Mouse (Mus musculus): ENCODE data around the gene Gbp9. TPM values are rescaled to one million over a fixed set of nuclear protein-coding genes. Genes with fewer than 3 reads are reported as not detected.

The Gbp9 gene
- 10.5 and 16.6 TPM in 2 replicates for polyA plus RNA-seq (2012; rRNA removed; ENCODE audit: low replicate concordance)

GRCm38 (mm10) chr5:105139409-105140088, at the start of gene Gbp9, which contains the start of the genes Gbp8 and Gbp4:
Gene Gbp9, minus strand, starts transcription at chr5:105139539.
Gene Gbp8, minus strand, starts transcription at chr5:105139540.
Gene Gbp4, minus strand, starts transcription at chr5:105139586.

Other genes with a start within 250 kb of the Gbp9 start
- gene Abcg3, start 156.8 kb downstream of the Gbp9 start, polyA plus RNA-seq (2012; rRNA removed; ENCODE audit: low replicate concordance): 0.90 and 1.2 TPM in 2 replicates
- gene Gbp8, start within 50 bp of the Gbp9 start, polyA plus RNA-seq (2012; rRNA removed; ENCODE audit: low replicate concordance): 1.0 and 1.8 TPM in 2 replicates
- 17.6 and 32.6 TPM in 2 replicates for gene Gbp4, start within 50 bp of the Gbp9 start, polyA plus RNA-seq (2012; rRNA removed; ENCODE audit: low replicate concordance)
- gene Gbp10, start 100.0 kb upstream of the Gbp9 start, polyA plus RNA-seq (2012; rRNA removed; ENCODE audit: low replicate concordance): 2.5 and 3.3 TPM in 2 replicates
- 4.0 and 5.5 TPM in 2 replicates for gene Gm43302, start 154.2 kb upstream of the Gbp9 start, polyA plus RNA-seq (2012; rRNA removed; ENCODE audit: low replicate concordance)
- gene Gbp6, start 154.2 kb upstream of the Gbp9 start, polyA plus RNA-seq (2012; rRNA removed; ENCODE audit: low replicate concordance): 11.4 and 12.4 TPM in 2 replicates

Measured in subcutaneous adipose tissue, adult 2 months (tissue).